ENCODE assay signal across 20 mouse cellular contexts in the genomic region with DNA sequence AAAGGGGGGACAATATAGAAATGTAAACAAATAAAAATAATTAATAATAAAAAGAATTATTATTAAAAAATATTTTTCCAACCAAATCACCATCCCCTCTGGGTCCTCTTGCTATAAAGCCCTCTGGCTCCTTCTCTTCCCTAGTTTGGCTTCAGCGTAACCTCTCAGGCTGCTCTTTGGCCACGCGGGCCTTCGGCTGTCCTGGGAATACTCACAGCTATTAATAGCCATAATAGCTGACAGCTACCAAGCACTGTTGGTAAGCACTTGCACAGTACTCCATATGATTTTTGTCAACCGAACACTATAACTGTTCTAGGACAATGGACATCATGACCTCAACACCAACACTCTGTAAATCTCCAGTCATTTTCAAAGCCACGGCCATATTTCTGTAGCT. TPM values are rescaled to one million over a fixed set of nuclear protein-coding genes. Genes with fewer than 3 reads are reported as not detected.
DNase-seq lines count a peak whose midpoint lies in the region; ATAC-seq and TF ChIP-seq lines count a peak whose summit lies in the region.
"Had no signal": no experiment of that assay in that cellular context is flagged by ENCODE, and none has a peak within 500 bp of the region (broad histone marks: within the 10 kb centered on the region; RNA-seq: fewer than 3 reads in every experiment).

No protein-coding gene starts in this region.

- DNase-seq in gastrocnemius, adult 2 months, result peak; percentile 37
- DNase-seq in gastrocnemius, postnatal 14 days, result no peak
- DNase-seq in kidney, postnatal 10 days, result peak; percentile 39
- DNase-seq in kidney, postnatal 4 days, result peak; percentile 22 to 36
- no peak for DNase-seq in retina, embryonic 14.5 days (ENCODE audit: low spot score)
- DNase-seq: adrenal gland, adult 2 months; cerebellum, adult 18-20 months; midbrain, embryonic 14.5 days; retina, postnatal 1 day; thymus, postnatal 4 days had no signal

- H3K4me2 ChIP-seq in kidney, embryonic 15.5 days, result no peak overlapping the region
- H3K4me2 ChIP-seq in heart, embryonic 13.5 days, result no peak overlapping the region
- H3K4me2 ChIP-seq: limb, embryonic 15.5 days had no signal

- H3K36me3 ChIP-seq in kidney, embryonic 15.5 days, result peaks cover 37% of the 10 kb centered on the region
- peaks cover 22% of the 10 kb centered on the region for H3K36me3 ChIP-seq in heart, embryonic 13.5 days

- intact Hi-C loops in gastrocnemius, adult 2 months (cut with DNase I), result no loop called here
- intact Hi-C loops in gastrocnemius, postnatal 14 days (cut with DNase I; ENCODE audit: low total_unique reads), result no loop called here

- H3K27ac ChIP-seq in gastrocnemius, adult 2 months, result peak overlapping the region; percentile 46
- no peak overlapping the region for H3K27ac ChIP-seq in kidney, embryonic 15.5 days
- H3K27ac ChIP-seq in heart, embryonic 13.5 days (replicated peaks), result peak overlapping the region; percentile 43; the same call in 1 of the 2 replicates
- H3K27ac ChIP-seq: limb, embryonic 15.5 days had no signal

- no peaks in the 10 kb centered on the region for H3K4me1 ChIP-seq in kidney, embryonic 15.5 days
- peaks cover 4% of the 10 kb centered on the region for H3K4me1 ChIP-seq in heart, embryonic 13.5 days
- H3K4me1 ChIP-seq: limb, embryonic 15.5 days had no signal

- ATAC-seq in kidney, embryonic 15.5 days (replicated peaks; ENCODE audit: low FRiP score), result no peak
- ATAC-seq in heart, embryonic 13.5 days (ENCODE audit: extremely low read depth, insufficient number of reproducible peaks, low FRiP score, low TSS enrichment), result no peak
- ATAC-seq: forebrain, embryonic 14.5 days had no signal

- no peaks in the 10 kb centered on the region for H3K27me3 ChIP-seq in kidney, embryonic 15.5 days
- no peaks in the 10 kb centered on the region for H3K27me3 ChIP-seq in heart, embryonic 13.5 days (replicated peaks)
- H3K27me3 ChIP-seq: limb, embryonic 15.5 days had no signal

- no peak overlapping the region for H3K4me3 ChIP-seq in gastrocnemius, adult 2 months
- H3K4me3 ChIP-seq in kidney, embryonic 15.5 days (replicated peaks), result no peak overlapping the region
- H3K4me3 ChIP-seq in heart, embryonic 13.5 days, result no peak overlapping the region
- H3K4me3 ChIP-seq: erythroblast, embryonic 14.5 days; limb, embryonic 15.5 days; myocyte had no signal

- H3K9ac ChIP-seq in kidney, embryonic 15.5 days, result no peak overlapping the region
- no peak overlapping the region for H3K9ac ChIP-seq in heart, embryonic 13.5 days
- H3K9ac ChIP-seq: limb, embryonic 15.5 days had no signal

- 73% methylated on average over 6 of the region's 6 CpGs for WGBS in kidney, embryonic 15.5 days
- 64% methylated on average over 6 of the region's 6 CpGs for WGBS in heart, embryonic 13.5 days

- TF ChIP-seq CTCF in gastrocnemius, adult 2 months (IDR thresholded peaks at IDR 0.05), result no peak

- no peaks in the 10 kb centered on the region for H3K9me3 ChIP-seq in kidney, embryonic 15.5 days (replicated peaks)
- no peaks in the 10 kb centered on the region for H3K9me3 ChIP-seq in heart, embryonic 13.5 days
- H3K9me3 ChIP-seq: limb, embryonic 15.5 days had no signal

RNA-seq across cellular contexts. Expression of a gene that starts 35.5 kb away (rescaled TPM):
- not detected for total RNA-seq in gastrocnemius, adult 2 months (2021)
- total RNA-seq in gastrocnemius, postnatal 14 days (2021), result under 1 TPM; 0.23 to 0.69 TPM
- 0.82 and 1.0 TPM in 2 replicates for polyA plus RNA-seq in kidney, embryonic 15.5 days (2015; fragmentation: Nextera tagmentation; extraction: Ambion mirVana)
- 0.10 and 0.39 TPM in 2 replicates for polyA plus RNA-seq in heart, embryonic 13.5 days (2015; fragmentation: Nextera tagmentation; extraction: Ambion mirVana)
- total RNA-seq: common myeloid progenitor, adult 5-6 weeks; hematopoietic stem cell, adult 5-6 weeks; megakaryocyte progenitor cell, adult 5-6 weeks; neutrophil, adult 5-6 weeks had no signal
- polyA plus RNA-seq: erythroblast, embryonic 14.5 days; myocyte had no signal

Comparison
In these comparisons a context has a peak if more than half of its experiments do, and no peak if none do; other contexts are left out.
1. DNase-seq: peak in gastrocnemius, adult 2 months (single experiment), kidney, postnatal 10 days (single experiment) and kidney, postnatal 4 days (2 of 2); none in gastrocnemius, postnatal 14 days (single experiment) and retina, embryonic 14.5 days (single experiment).